8 mouse cellular contexts compared by ENCODE assay signal in the genomic region with DNA sequence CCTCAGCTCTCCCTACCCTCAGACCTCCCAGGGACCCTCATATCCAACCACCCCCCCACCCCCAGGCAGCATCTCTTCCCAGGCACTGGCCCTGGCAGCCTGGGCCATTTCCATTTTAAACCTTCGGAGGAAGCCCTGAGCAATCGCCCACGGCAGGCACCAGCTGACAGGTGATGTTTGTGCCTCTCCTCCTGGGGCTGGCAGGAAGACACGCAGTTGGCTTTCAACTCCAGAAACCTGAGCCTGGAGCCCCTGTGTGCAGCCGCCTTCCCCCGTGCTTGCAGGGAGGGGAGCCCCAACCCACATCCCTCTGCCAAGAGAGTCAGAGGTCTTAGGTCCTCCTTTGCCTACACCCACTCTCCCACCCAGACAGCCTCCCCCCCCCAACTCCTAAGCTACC. TPM values are rescaled to one million over a fixed set of nuclear protein-coding genes. Genes with fewer than 3 reads are reported as not detected.
A peak's percentile ranks its signal among the peaks of the same experiment; 100 is the strongest.
DNase-seq lines count a peak whose midpoint lies in the region; ATAC-seq and TF ChIP-seq lines count a peak whose summit lies in the region.

No protein-coding gene starts in this region.

- peak; percentile 8 for DNase-seq in CD4-positive, CD25-positive, alpha-beta regulatory T cell, adult 2 months (ENCODE audit: low read depth, low spot score)
- no peak for DNase-seq in neural tube, embryonic 11.5 days (ENCODE audit: low spot score)
- no peak for DNase-seq in neural tube, embryonic 10.5 days (ENCODE audit: extremely low spot score, low spot score)
- DNase-seq in midbrain, embryonic 10.5 days (ENCODE audit: low spot score) = no peak
- peak; percentile 61 for DNase-seq in thymus, postnatal 25 days
- no peak for DNase-seq in urinary bladder, adult 18-20 months (ENCODE audit: low spot score in 2 of 2)
- no peak for DNase-seq in lung, adult 2 months

- H3K27me3 ChIP-seq in neural tube, embryonic 11.5 days (ENCODE audit: control insufficient read depth, insufficient read depth, low read length) = peaks cover 53% of the 10 kb centered on the region
- H3K27me3 ChIP-seq in midbrain, embryonic 10.5 days (ENCODE audit: low read depth, poor library complexity, severe bottlenecking) = peaks cover 100% of the 10 kb centered on the region

- ATAC-seq in CD4-positive, CD25-positive, alpha-beta regulatory T cell, adult 4 months = no peak
- ATAC-seq in neural tube, embryonic 11.5 days (ENCODE audit: insufficient read depth, low FRiP score, low TSS enrichment) = no peak

- peaks cover 15% of the 10 kb centered on the region for H3K4me1 ChIP-seq in neural tube, embryonic 11.5 days (ENCODE audit: control insufficient read depth, insufficient read depth, low read length)
- H3K4me1 ChIP-seq in midbrain, embryonic 10.5 days = peaks cover 94% of the 10 kb centered on the region
- H3K4me1 ChIP-seq in lung, adult 2 months (ENCODE audit: control insufficient read depth, insufficient read depth, low read length) = no peaks in the 10 kb centered on the region

- TF ChIP-seq POLR2A in lung, adult 2 months (IDR thresholded peaks at IDR 0.05; ENCODE audit: borderline replicate concordance, extremely low read depth, low read depth, low read length) = no peak

- no peak for TF ChIP-seq CTCF in lung, adult 2 months (IDR thresholded peaks at IDR 0.05; ENCODE audit: insufficient read depth, low read length)

- H3K27ac ChIP-seq in neural tube, embryonic 11.5 days (ENCODE audit: low read depth, low read length) = no peak overlapping the region
- H3K27ac ChIP-seq in midbrain, embryonic 10.5 days (replicated peaks) = peak overlapping the region; percentile 86; the same call in 1 of the 2 replicates

- no peaks in the 10 kb centered on the region for H3K9me3 ChIP-seq in neural tube, embryonic 11.5 days (ENCODE audit: control insufficient read depth, low read length)
- no peaks in the 10 kb centered on the region for H3K9me3 ChIP-seq in midbrain, embryonic 10.5 days (replicated peaks)

- H3K4me2 ChIP-seq in neural tube, embryonic 11.5 days (ENCODE audit: low read depth) = peak overlapping the region; percentile 92

- no peaks in the 10 kb centered on the region for H3K36me3 ChIP-seq in neural tube, embryonic 11.5 days (ENCODE audit: control insufficient read depth, insufficient read depth, low read length)
- H3K36me3 ChIP-seq in midbrain, embryonic 10.5 days = no peaks in the 10 kb centered on the region

- 6% methylated on average over 6 of the region's 6 CpGs for WGBS in neural tube, embryonic 11.5 days
- WGBS in midbrain, embryonic 10.5 days = 9% methylated on average over 6 of the region's 6 CpGs
- WGBS in lung, adult 2 months = 16% methylated on average over 6 of the region's 6 CpGs

- H3K4me3 ChIP-seq in neural tube, embryonic 11.5 days (ENCODE audit: low read depth, low read length) = peak overlapping the region; percentile 61
- peak overlapping the region; percentile 76 for H3K4me3 ChIP-seq in midbrain, embryonic 10.5 days
- H3K4me3 ChIP-seq in lung, adult 2 months (replicated peaks; ENCODE audit: extremely low read depth, low read depth, low read length) = no peak overlapping the region

- H3K9ac ChIP-seq in neural tube, embryonic 11.5 days (ENCODE audit: low read length) = peak overlapping the region; percentile 44; the same call in 1 of the 2 replicates

RNA-seq across cellular contexts. Expression of a gene that starts 41.9 kb away (rescaled TPM):
- polyA plus RNA-seq in CD4-positive, CD25-positive, alpha-beta regulatory T cell, adult 4 months (2017; shearing (Covaris generic)) = 100 to 1,000 TPM; 157 to 198 TPM
- 248 and 255 TPM in 2 replicates for polyA plus RNA-seq in neural tube, embryonic 11.5 days (2014; fragmentation: Nextera tagmentation; extraction: Ambion mirVana)
- polyA plus RNA-seq in midbrain, embryonic 10.5 days (2016; fragmentation: Nextera tagmentation; extraction: Ambion mirVana) = 274 and 293 TPM in 2 replicates
- 74.5 and 82.0 TPM in 2 replicates for polyA plus RNA-seq in lung, adult 2 months (2012; rRNA removed)

RNA-seq across cellular contexts. Expression of a gene that starts 53.2 kb away (rescaled TPM):
- polyA plus RNA-seq in CD4-positive, CD25-positive, alpha-beta regulatory T cell, adult 4 months (2017; shearing (Covaris generic)) = 100 to 1,000 TPM; 223 to 296 TPM
- 706 and 761 TPM in 2 replicates for polyA plus RNA-seq in neural tube, embryonic 11.5 days (2014; fragmentation: Nextera tagmentation; extraction: Ambion mirVana)
- polyA plus RNA-seq in midbrain, embryonic 10.5 days (2016; fragmentation: Nextera tagmentation; extraction: Ambion mirVana) = 895 and 900 TPM in 2 replicates
- polyA plus RNA-seq in lung, adult 2 months (2012; rRNA removed) = 984 and 1,290 TPM in 2 replicates

RNA-seq across cellular contexts. Expression of a gene that starts 58.7 kb away (rescaled TPM):
- polyA plus RNA-seq in CD4-positive, CD25-positive, alpha-beta regulatory T cell, adult 4 months (2017; shearing (Covaris generic)) = under 1 TPM in 1 of 2 experiments, not detected in 1; 0.22 TPM
- 6.6 and 7.5 TPM in 2 replicates for polyA plus RNA-seq in neural tube, embryonic 11.5 days (2014; fragmentation: Nextera tagmentation; extraction: Ambion mirVana)
- 6.0 and 7.5 TPM in 2 replicates for polyA plus RNA-seq in midbrain, embryonic 10.5 days (2016; fragmentation: Nextera tagmentation; extraction: Ambion mirVana)
- 0.29 and 0.40 TPM in 2 replicates for polyA plus RNA-seq in lung, adult 2 months (2012; rRNA removed)

Comparison
In these comparisons a context has a peak if more than half of its experiments do, and no peak if none do; other contexts are left out.
1. DNase-seq: peak in CD4-positive, CD25-positive, alpha-beta regulatory T cell, adult 2 months (single experiment) and thymus, postnatal 25 days (single experiment); none in neural tube, embryonic 11.5 days (single experiment), neural tube, embryonic 10.5 days (single experiment), midbrain, embryonic 10.5 days (single experiment), urinary bladder, adult 18-20 months (0 of 2) and lung, adult 2 months (single experiment).